14 mouse cellular contexts compared by ENCODE assay signal in genomic region chr19:57079606-57079981, GRCm38 (mm10).
DNase-seq lines count a peak whose midpoint lies in the region; ATAC-seq and TF ChIP-seq lines count a peak whose summit lies in the region.
"Had no signal": no experiment of that assay in that cellular context is flagged by ENCODE, and none has a peak within 500 bp of the region (broad histone marks: within the 10 kb centered on the region; RNA-seq: fewer than 3 reads in every experiment).

No protein-coding gene starts in this region.

- ATAC-seq in forebrain, embryonic 11.5 days (replicated peaks; ENCODE audit: low FRiP score) = no peak
- ATAC-seq in kidney, embryonic 14.5 days (ENCODE audit: low FRiP score, low TSS enrichment) = no peak
- ATAC-seq: midbrain, embryonic 15.5 days had no signal

- peaks cover 4% of the 10 kb centered on the region; the same call in 1 of the 2 replicates for H3K27me3 ChIP-seq in forebrain, embryonic 10.5 days (ENCODE audit: poor library complexity, severe bottlenecking)
- no peaks in the 10 kb centered on the region for H3K27me3 ChIP-seq in forebrain, embryonic 11.5 days (ENCODE audit: control insufficient read depth, insufficient read depth, low read length)
- H3K27me3 ChIP-seq in kidney, adult 2 months (replicated peaks; ENCODE audit: control insufficient read depth, insufficient read depth, low read length) = no peaks in the 10 kb centered on the region
- H3K27me3 ChIP-seq in kidney, embryonic 14.5 days (ENCODE audit: control insufficient read depth, insufficient read depth, low read length) = no peaks in the 10 kb centered on the region
- no peaks in the 10 kb centered on the region for H3K27me3 ChIP-seq in thymus, adult 2 months (ENCODE audit: control insufficient read depth, insufficient read depth, low read length)
- H3K27me3 ChIP-seq: midbrain, embryonic 15.5 days had no signal

- H3K4me2 ChIP-seq in forebrain, embryonic 11.5 days (ENCODE audit: low read depth, low read length, severe bottlenecking) = no peak overlapping the region
- H3K4me2 ChIP-seq in kidney, embryonic 14.5 days (replicated peaks; ENCODE audit: low read depth, low read length) = no peak overlapping the region
- H3K4me2 ChIP-seq: forebrain, embryonic 12.5 days; limb, embryonic 12.5 days; lung, embryonic 14.5 days; midbrain, embryonic 15.5 days had no signal

- H3K27ac ChIP-seq in forebrain, embryonic 10.5 days = 0 out of 2 replicates have a peak overlapping the region, but pooled peaks have one; percentile 46
- H3K27ac ChIP-seq in forebrain, embryonic 11.5 days (ENCODE audit: low read depth, low read length) = no peak overlapping the region
- H3K27ac ChIP-seq in kidney, adult 2 months (ENCODE audit: insufficient read depth, low read depth, low read length) = peak overlapping the region; percentile 3; the same call in 1 of the 2 replicates
- no peak overlapping the region; the same call in 1 of the 2 replicates for H3K27ac ChIP-seq in kidney, embryonic 14.5 days (ENCODE audit: low read depth, low read length)
- H3K27ac ChIP-seq in thymus, adult 2 months (ENCODE audit: control insufficient read depth, insufficient read depth, low read length) = peak overlapping the region; percentile 56; the same call in 1 of the 2 replicates

- no peak for TF ChIP-seq POLR2A in kidney, adult 2 months (IDR thresholded peaks at IDR 0.05; ENCODE audit: low read depth, low read length)
- no peak for TF ChIP-seq POLR2A in thymus, adult 2 months (IDR thresholded peaks at IDR 0.05; ENCODE audit: control insufficient read depth, extremely low read depth, insufficient read depth, low read length, poor library complexity)

- H3K4me3 ChIP-seq in forebrain, embryonic 10.5 days = no peak overlapping the region
- H3K4me3 ChIP-seq in forebrain, embryonic 11.5 days (ENCODE audit: low read depth, low read length) = no peak overlapping the region
- no peak overlapping the region for H3K4me3 ChIP-seq in kidney, adult 2 months (ENCODE audit: insufficient read depth, low read depth, low read length)
- H3K4me3 ChIP-seq in kidney, embryonic 14.5 days (ENCODE audit: low read length) = no peak overlapping the region
- H3K4me3 ChIP-seq in thymus, adult 2 months (ENCODE audit: control insufficient read depth, insufficient read depth, low read length) = no peak overlapping the region
- H3K4me3 ChIP-seq: forebrain, embryonic 12.5 days; limb, embryonic 12.5 days; midbrain, embryonic 15.5 days had no signal

- 88% methylated on average over 3 of the region's 3 CpGs for WGBS in forebrain, embryonic 10.5 days
- WGBS in forebrain, embryonic 11.5 days = 89% methylated on average over 3 of the region's 3 CpGs
- WGBS in kidney, adult 2 months = 73% methylated on average over 3 of the region's 3 CpGs
- 95% methylated on average over 3 of the region's 3 CpGs for WGBS in kidney, embryonic 14.5 days
- 88% methylated on average over 3 of the region's 3 CpGs for WGBS in thymus, adult 2 months

- H3K9ac ChIP-seq in forebrain, embryonic 11.5 days (ENCODE audit: low read length) = no peak overlapping the region
- H3K9ac ChIP-seq in kidney, embryonic 14.5 days (ENCODE audit: low read depth, low read length) = no peak overlapping the region
- H3K9ac ChIP-seq: forebrain, embryonic 12.5 days; limb, embryonic 12.5 days; lung, embryonic 14.5 days; midbrain, embryonic 15.5 days had no signal

- DNase-seq in forebrain, embryonic 10.5 days (ENCODE audit: extremely low spot score, low spot score) = no peak
- DNase-seq in forebrain, embryonic 11.5 days (ENCODE audit: low spot score) = no peak
- no peak for DNase-seq in kidney, adult 2 months
- no peak for DNase-seq in thymus, adult 2 months
- DNase-seq in thymus, postnatal 25 days = no peak
- no peak for DNase-seq in liver
- DNase-seq in layer of hippocampus, postnatal 10 days (ENCODE audit: low spot score in 2 of 2) = no peak
- DNase-seq: cerebellum, adult 11 months; gastrocnemius, postnatal 36 days had no signal

- no peaks in the 10 kb centered on the region for H3K36me3 ChIP-seq in forebrain, embryonic 10.5 days (replicated peaks)
- H3K36me3 ChIP-seq in forebrain, embryonic 11.5 days (ENCODE audit: control insufficient read depth, insufficient read depth, low read length) = no peaks in the 10 kb centered on the region
- no peaks in the 10 kb centered on the region for H3K36me3 ChIP-seq in kidney, adult 2 months (ENCODE audit: control insufficient read depth, insufficient read depth, low read length)
- no peaks in the 10 kb centered on the region for H3K36me3 ChIP-seq in kidney, embryonic 14.5 days (ENCODE audit: control insufficient read depth, insufficient read depth, low read length)
- peaks cover 63% of the 10 kb centered on the region for H3K36me3 ChIP-seq in thymus, adult 2 months (ENCODE audit: control insufficient read depth, insufficient read depth, low read length)
- H3K36me3 ChIP-seq: forebrain, embryonic 12.5 days; limb, embryonic 12.5 days; midbrain, embryonic 15.5 days had no signal

- peaks cover 72% of the 10 kb centered on the region for H3K4me1 ChIP-seq in forebrain, embryonic 10.5 days
- peaks cover 13% of the 10 kb centered on the region for H3K4me1 ChIP-seq in forebrain, embryonic 11.5 days (replicated peaks; ENCODE audit: control insufficient read depth, insufficient read depth, low read length)
- peaks cover 9% of the 10 kb centered on the region for H3K4me1 ChIP-seq in kidney, adult 2 months (ENCODE audit: control insufficient read depth, insufficient read depth, low read length)
- peaks cover 9% of the 10 kb centered on the region for H3K4me1 ChIP-seq in kidney, embryonic 14.5 days (ENCODE audit: control insufficient read depth, insufficient read depth, low read length)
- peaks cover 25% of the 10 kb centered on the region for H3K4me1 ChIP-seq in thymus, adult 2 months (replicated peaks; ENCODE audit: control insufficient read depth, insufficient read depth, low read length)

- TF ChIP-seq CTCF in kidney, adult 2 months (conservative IDR thresholded peaks at IDR 0.05; ENCODE audit: insufficient read depth, insufficient read length, low read depth, low read length) = no peak
- TF ChIP-seq CTCF in thymus, adult 2 months (IDR thresholded peaks at IDR 0.05; ENCODE audit: borderline replicate concordance, control insufficient read depth, extremely low read depth, insufficient read depth, low read length, poor library complexity) = no peak

- no peaks in the 10 kb centered on the region for H3K9me3 ChIP-seq in forebrain, embryonic 10.5 days
- H3K9me3 ChIP-seq in forebrain, embryonic 11.5 days (ENCODE audit: control insufficient read depth, low read length) = no peaks in the 10 kb centered on the region
- no peaks in the 10 kb centered on the region for H3K9me3 ChIP-seq in kidney, embryonic 14.5 days (ENCODE audit: control insufficient read depth, low read length)
- H3K9me3 ChIP-seq: forebrain, embryonic 12.5 days; limb, embryonic 12.5 days; midbrain, embryonic 15.5 days had no signal

Comparison
In these comparisons a context has a peak if more than half of its experiments do, and no peak if none do; other contexts are left out.
1. H3K27ac ChIP-seq: peak in forebrain, embryonic 10.5 days (single experiment), kidney, adult 2 months (single experiment) and thymus, adult 2 months (single experiment); none in forebrain, embryonic 11.5 days (single experiment) and kidney, embryonic 14.5 days (single experiment).